Mouse (Mus musculus) MEL (cell line): ENCODE measurements around the gene Stx6.

Experiments used
- CTCF ChIP-seq, 3 experiments: IDR thresholded peaks in 2 of 3; conservative IDR thresholded peaks in 1 of 3; 2 replicates each; pipeline ENCODE4 v1.5.1; 2011 to 2012; ENCODE audit warnings: low read length in 3 of 3, low read depth in 2 of 3, mild to moderate bottlenecking in 2 of 3, improper control_type of control experiment in 1 of 3, inconsistent platforms in 1 of 3, mixed read lengths in 1 of 3, moderate library complexity in 1 of 3; ENCODE audit not compliant: control insufficient read depth in 1 of 3, insufficient read depth in 1 of 3, poor library complexity in 1 of 3, severe bottlenecking in 1 of 3
- ETS1 ChIP-seq: IDR thresholded peaks from 2 replicates; pipeline ENCODE4 v1.6.1; 2012; ENCODE audit warnings: low read depth, mild to moderate bottlenecking, inconsistent platforms, low read length, improper control_type of control experiment, moderate library complexity
- GATA1 ChIP-seq: IDR thresholded peaks from 2 replicates; pipeline ENCODE4 v1.6.1; 2011; ENCODE audit warnings: low read depth, low read length, improper control_type of control experiment
- MAZ ChIP-seq: IDR thresholded peaks from 2 replicates; pipeline ENCODE4 v1.6.1; 2012; ENCODE audit warnings: low read depth, mild to moderate bottlenecking, inconsistent platforms, low read length, improper control_type of control experiment
- NRF1 ChIP-seq: IDR thresholded peaks from 2 replicates; pipeline ENCODE4 v1.6.1; 2014; ENCODE audit warnings: low read depth, mild to moderate bottlenecking, inconsistent platforms, low read length, improper control_type of control experiment, moderate library complexity; ENCODE audit not compliant: poor library complexity, insufficient read depth, severe bottlenecking
- POLR2A ChIP-seq, 2 experiments: IDR thresholded peaks; 2 replicates each; pipeline ENCODE4 v1.6.1; 2011 to 2012; ENCODE audit warnings: low read length in 2 of 2, mild to moderate bottlenecking in 2 of 2, control low read depth in 1 of 2, improper control_type of control experiment in 1 of 2, low read depth in 1 of 2, moderate library complexity in 1 of 2; ENCODE audit not compliant: control insufficient read depth in 1 of 2, insufficient read depth in 1 of 2, poor library complexity in 1 of 2
- POLR2AphosphoS5 ChIP-seq: IDR thresholded peaks from 2 replicates; pipeline ENCODE4 v1.6.1; 2012; ENCODE audit warnings: low read depth, borderline replicate concordance, mild to moderate bottlenecking, inconsistent platforms, low read length, moderate library complexity, mixed read lengths
- RAD21 ChIP-seq: IDR thresholded peaks from 2 replicates; pipeline ENCODE4 v1.6.1; 2011; ENCODE audit warnings: mild to moderate bottlenecking, low read depth, low read length, improper control_type of control experiment
- TAL1 ChIP-seq: IDR thresholded peaks from 2 replicates; pipeline ENCODE4 v1.6.1; 2012; ENCODE audit warnings: mild to moderate bottlenecking, inconsistent platforms, low read length, moderate library complexity, mixed read lengths
- USF1 ChIP-seq: IDR thresholded peaks from 2 replicates; pipeline ENCODE4 v1.6.1; 2014; ENCODE audit warnings: low read depth, mild to moderate bottlenecking, inconsistent platforms, low read length, improper control_type of control experiment, moderate library complexity
- USF2 ChIP-seq, 2 experiments: IDR thresholded peaks; 2 replicates each; pipeline ENCODE4 v1.6.1; 2011 to 2012; ENCODE audit warnings: improper control_type of control experiment in 2 of 2, low read length in 2 of 2, borderline replicate concordance in 1 of 2, inconsistent platforms in 1 of 2, low read depth in 1 of 2, mild to moderate bottlenecking in 1 of 2; ENCODE audit not compliant: insufficient read depth in 1 of 2
- ZKSCAN1 ChIP-seq: IDR thresholded peaks from 2 replicates; pipeline ENCODE4 v1.6.1; 2012; ENCODE audit warnings: low read depth, mild to moderate bottlenecking, inconsistent platforms, low read length, improper control_type of control experiment, moderate library complexity
- ZMIZ1 ChIP-seq: IDR thresholded peaks from 2 replicates; pipeline ENCODE4 v1.6.1; 2012; ENCODE audit warnings: low read depth, mild to moderate bottlenecking, inconsistent platforms, low read length, improper control_type of control experiment, moderate library complexity

DNA sequence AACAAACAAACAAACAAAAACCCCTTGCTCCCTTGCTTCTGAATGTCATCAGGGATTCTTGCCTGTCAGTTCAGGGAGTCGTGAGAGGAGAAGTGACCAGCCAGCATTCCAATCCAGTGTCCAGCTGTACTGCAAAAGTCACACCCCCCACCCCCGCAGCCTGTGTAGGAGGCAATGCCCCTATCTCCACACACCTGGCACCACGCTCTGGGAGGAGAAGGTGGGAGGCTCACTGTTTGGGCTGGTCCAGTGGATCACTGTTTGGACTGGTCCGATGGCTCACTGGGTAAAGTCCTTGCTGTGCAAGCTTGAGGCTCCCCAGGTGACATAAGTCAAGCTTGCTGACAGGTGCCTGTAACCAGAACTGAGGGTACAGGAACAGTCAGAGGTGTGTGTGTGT, 46.4 kb upstream of the Stx6 start:
- TF ChIP-seq CTCF (IDR thresholded peaks at IDR 0.05 in 2 of 3, conservative IDR thresholded peaks at IDR 0.05 in 1 of 3; ENCODE audit: control insufficient read depth in 1 of 3, insufficient read depth in 1 of 3, low read depth in 2 of 3, low read length in 3 of 3, poor library complexity in 1 of 3, severe bottlenecking in 1 of 3) (no peak), ZMIZ1 (no peak), ZKSCAN1 (no peak), MAZ (no peak), POLR2A (IDR thresholded peaks at IDR 0.05; ENCODE audit: control insufficient read depth in 1 of 2, insufficient read depth in 1 of 2, low read depth in 1 of 2, low read length in 2 of 2, poor library complexity in 1 of 2) (no peak), RAD21 (no peak), USF1 (no peak), GATA1 (no peak), POLR2AphosphoS5 (no peak), USF2 (IDR thresholded peaks at IDR 0.05; ENCODE audit: borderline replicate concordance in 1 of 2, insufficient read depth in 1 of 2, low read depth in 1 of 2, low read length in 2 of 2) (no peak), TAL1 (no peak), NRF1 (no peak), ETS1 (no peak)
